Mouse (Mus musculus) neural tube, embryonic 15.5 days (tissue): ENCODE results near the gene Rnd3. TPM values are rescaled to one million over a fixed set of nuclear protein-coding genes. Genes with fewer than 3 reads are reported as not detected.

ENCODE experiments used
- ATAC-seq: fragments of 200-750 bp; cut with Nextera tagmentation; 2 replicates; pipeline ENCODE4 v1.8.0; 2017; ENCODE audit warnings: mild to moderate bottlenecking, moderate TSS enrichment, moderate library complexity; ENCODE audit not compliant: low FRiP score
- H3K27ac ChIP-seq: fragments of 300-500 bp; sonication (generic); replicated peaks from 2 replicates; pipeline ENCODE4 v1.5.1; 2015; ENCODE audit warnings: mild to moderate bottlenecking, inconsistent platforms
- H3K27me3 ChIP-seq: fragments of 300-500 bp; sonication (generic); replicated peaks from 2 replicates; pipeline ENCODE4 v1.6.1; 2015; ENCODE audit warnings: inconsistent platforms
- H3K36me3 ChIP-seq: fragments of 300-500 bp; sonication (generic); 2 replicates; pipeline ENCODE4 v1.6.1; 2015; ENCODE audit warnings: inconsistent platforms
- H3K4me1 ChIP-seq: fragments of 300-500 bp; sonication (generic); 2 replicates; pipeline ENCODE4 v1.6.1; 2015; ENCODE audit warnings: inconsistent platforms
- H3K4me2 ChIP-seq: fragments of 300-500 bp; sonication (generic); 2 replicates; pipeline ENCODE4 v1.6.1; 2015; ENCODE audit warnings: inconsistent platforms, mild to moderate bottlenecking, moderate library complexity
- H3K4me3 ChIP-seq: fragments of 300-500 bp; sonication (generic); replicated peaks from 2 replicates; pipeline ENCODE4 v1.5.1; 2015; ENCODE audit warnings: mild to moderate bottlenecking, inconsistent platforms
- H3K9ac ChIP-seq: fragments of 300-500 bp; sonication (generic); replicated peaks from 2 replicates; pipeline ENCODE4 v1.6.1; 2015; ENCODE audit warnings: mild to moderate bottlenecking, inconsistent platforms
- H3K9me3 ChIP-seq: fragments of 300-500 bp; sonication (generic); replicated peaks from 2 replicates; pipeline ENCODE4 v1.6.1; 2016; ENCODE audit warnings: inconsistent platforms
- WGBS: fragments of 180-500 bp; shearing (Covaris S2); methylation state at CpG from one replicate; pipeline ENCODE4 v1.1.7; 2015; ENCODE audit warnings: mixed read lengths; 5-methylcytosine and 5-hydroxymethylcytosine counted together
- polyA plus RNA-seq: library from polyadenylated mRNA; unstranded; fragments of >200 nt; fragmentation: Nextera tagmentation; extraction: Ambion mirVana; gene quantifications from 2 replicates; pipeline ENCODE4 v1.2.1, GENCODE M21; 2015

Gene Rnd3
- 79.0 and 84.6 TPM in 2 replicates for polyA plus RNA-seq

- Histone ChIP-seq H3K9ac (peak within 1 kb of the TSS; percentile 93), H3K36me3 (no peaks in the 10 kb centered on the region), H3K4me1 (peaks cover 13% of the 10 kb centered on the region), H3K9me3 (no peaks in the 10 kb centered on the region), H3K27me3 (no peaks in the 10 kb centered on the region), H3K27ac (peak within 1 kb of the TSS; percentile 93), H3K4me2 (peak within 1 kb of the TSS; percentile 72), H3K4me3 (peak within 1 kb of the TSS; percentile 83)
- peak; percentile 82 for ATAC-seq
- WGBS = 0% methylated on average over 25 of the region's 25 CpGs
Measured at GRCm38 (mm10) chr2:51148975-51149374, at the start of gene Rnd3. TSS of gene Rnd3 (minus strand) at chr2:51149111.

GRCm38 (mm10) chr2:51192319-51192718 lies 43.4 kb upstream of the Rnd3 start:
- no peak for ATAC-seq
- no peaks in the 10 kb centered on the region for H3K4me1 ChIP-seq
- H3K4me3 ChIP-seq = no peak overlapping the region
- no peak overlapping the region for H3K9ac ChIP-seq
- 57% methylated on average over 2 of the region's 2 CpGs for WGBS
- no peaks in the 10 kb centered on the region for H3K36me3 ChIP-seq
- no peaks in the 10 kb centered on the region for H3K27me3 ChIP-seq
- no peak overlapping the region for H3K4me2 ChIP-seq
- H3K9me3 ChIP-seq = no peaks in the 10 kb centered on the region
- H3K27ac ChIP-seq = no peak overlapping the region

GRCm38 (mm10) chr2:51185762-51186161 lies 36.9 kb upstream of the Rnd3 start:
- Histone ChIP-seq H3K4me1 (no peaks in the 10 kb centered on the region), H3K9me3 (no peaks in the 10 kb centered on the region), H3K4me2 (no peak overlapping the region), H3K36me3 (no peaks in the 10 kb centered on the region), H3K27ac (no peak overlapping the region), H3K27me3 (no peaks in the 10 kb centered on the region), H3K4me3 (no peak overlapping the region), H3K9ac (no peak overlapping the region)
- 94% methylated on average over 2 of the region's 2 CpGs for WGBS
- no peak for ATAC-seq

GRCm38 (mm10) chr2:51182990-51183389 lies 34.1 kb upstream of the Rnd3 start:
- Histone ChIP-seq H3K9ac (no peak overlapping the region), H3K9me3 (no peaks in the 10 kb centered on the region), H3K36me3 (no peaks in the 10 kb centered on the region), H3K27ac (no peak overlapping the region), H3K4me3 (no peak overlapping the region), H3K4me2 (no peak overlapping the region), H3K27me3 (no peaks in the 10 kb centered on the region), H3K4me1 (no peaks in the 10 kb centered on the region)
- ATAC-seq = no peak
- 51% methylated on average over 4 of the region's 4 CpGs for WGBS

- Histone ChIP-seq H3K4me1 (no peaks in the 10 kb centered on the region), H3K4me3 (no peak overlapping the region), H3K9ac (no peak overlapping the region), H3K27me3 (no peaks in the 10 kb centered on the region), H3K9me3 (no peaks in the 10 kb centered on the region), H3K4me2 (no peak overlapping the region), H3K27ac (no peak overlapping the region), H3K36me3 (no peaks in the 10 kb centered on the region)
- no peak for ATAC-seq
Measured at GRCm38 (mm10) chr2:51181376-51181775, 32.5 kb upstream of the Rnd3 start.

- 84% methylated on average over 3 of the region's 3 CpGs for WGBS
- no peak for ATAC-seq
Measured at GRCm38 (mm10) chr2:51179096-51179495, 30.2 kb upstream of the Rnd3 start.

GRCm38 (mm10) chr2:51177615-51178014 lies 28.7 kb upstream of the Rnd3 start:
- Histone ChIP-seq H3K36me3 (no peaks in the 10 kb centered on the region), H3K9me3 (no peaks in the 10 kb centered on the region), H3K4me1 (no peaks in the 10 kb centered on the region), H3K4me3 (no peak overlapping the region), H3K27ac (no peak overlapping the region), H3K4me2 (no peak overlapping the region), H3K27me3 (no peaks in the 10 kb centered on the region), H3K9ac (no peak overlapping the region)
- ATAC-seq = no peak
- 78% methylated on average over 3 of the region's 3 CpGs for WGBS

More at GRCm38 (mm10) chr2:51179096-51179495, 30.2 kb upstream of the Rnd3 start:
- Histone ChIP-seq H3K9me3 (no peaks in the 10 kb centered on the region), H3K4me3 (no peak overlapping the region), H3K9ac (no peak overlapping the region), H3K36me3 (no peaks in the 10 kb centered on the region), H3K27me3 (no peaks in the 10 kb centered on the region), H3K4me2 (no peak overlapping the region), H3K27ac (no peak overlapping the region), H3K4me1 (no peaks in the 10 kb centered on the region)

- H3K9me3 ChIP-seq = no peaks in the 10 kb centered on the region
- H3K27me3 ChIP-seq = no peaks in the 10 kb centered on the region
- no peak overlapping the region for H3K9ac ChIP-seq
- no peak for ATAC-seq
- H3K4me3 ChIP-seq = no peak overlapping the region
- no peak overlapping the region for H3K4me2 ChIP-seq
- no peak overlapping the region for H3K27ac ChIP-seq
- 85% methylated on average over 5 of the region's 5 CpGs for WGBS
- no peaks in the 10 kb centered on the region for H3K4me1 ChIP-seq
- no peaks in the 10 kb centered on the region for H3K36me3 ChIP-seq
Measured at GRCm38 (mm10) chr2:51175276-51175675, 26.4 kb upstream of the Rnd3 start.

GRCm38 (mm10) chr2:51161110-51161509 lies 12.2 kb upstream of the Rnd3 start:
- Histone ChIP-seq H3K4me2 (no peak overlapping the region), H3K4me3 (no peak overlapping the region), H3K4me1 (no peaks in the 10 kb centered on the region), H3K9ac (no peak overlapping the region), H3K27ac (no peak overlapping the region), H3K27me3 (no peaks in the 10 kb centered on the region), H3K36me3 (no peaks in the 10 kb centered on the region), H3K9me3 (no peaks in the 10 kb centered on the region)
- 66% methylated on average over 2 of the region's 2 CpGs for WGBS
- ATAC-seq = no peak

- Histone ChIP-seq H3K9ac (peak overlapping the region; percentile 93), H3K36me3 (no peaks in the 10 kb centered on the region), H3K4me2 (peak overlapping the region; percentile 72), H3K27me3 (no peaks in the 10 kb centered on the region), H3K4me3 (peak overlapping the region; percentile 83), H3K9me3 (no peaks in the 10 kb centered on the region), H3K4me1 (peaks cover 17% of the 10 kb centered on the region), H3K27ac (peak overlapping the region; percentile 93)
- 2% methylated on average over 20 of the region's 20 CpGs for WGBS
- peak; percentile 53; the same call in 1 of the 2 replicates for ATAC-seq
Measured at GRCm38 (mm10) chr2:51148454-51148853, 457 bp downstream of the Rnd3 start.

GRCm38 (mm10) chr2:51148065-51148407 lies 875 bp downstream of the Rnd3 start:
- Histone ChIP-seq H3K9me3 (no peaks in the 10 kb centered on the region), H3K36me3 (no peaks in the 10 kb centered on the region), H3K4me1 (peaks cover 21% of the 10 kb centered on the region), H3K27ac (peak overlapping the region; percentile 93), H3K4me3 (peak overlapping the region; percentile 83), H3K9ac (peak overlapping the region; percentile 93), H3K4me2 (peak overlapping the region; percentile 72), H3K27me3 (no peaks in the 10 kb centered on the region)
- 0% methylated on average over 20 of the region's 20 CpGs for WGBS
- ATAC-seq = peak; percentile 31

GRCm38 (mm10) chr2:51147318-51148064 lies 1.4 kb downstream of the Rnd3 start:
- H3K27ac ChIP-seq = peak overlapping the region; percentile 93
- WGBS = under 1% methylated on average over 45 of the region's 45 CpGs
- H3K27me3 ChIP-seq = no peaks in the 10 kb centered on the region
- H3K36me3 ChIP-seq = no peaks in the 10 kb centered on the region
- H3K4me1 ChIP-seq = peaks cover 25% of the 10 kb centered on the region
- H3K9ac ChIP-seq = peak overlapping the region; percentile 93
- H3K4me3 ChIP-seq = peak overlapping the region; percentile 83
- no peaks in the 10 kb centered on the region for H3K9me3 ChIP-seq
- peak; percentile 64 for ATAC-seq
- H3K4me2 ChIP-seq = peak overlapping the region; percentile 72
